Mouse (Mus musculus): ENCODE data around the gene Pald1. TPM values are rescaled to one million over a fixed set of nuclear protein-coding genes. Genes with fewer than 3 reads are reported as not detected.

The Pald1 gene
- polyA plus RNA-seq, 1 experiment, result 36.0 TPM

GRCm38 (mm10) chr10:61380186-61380585 is 3.1 kb downstream of the Pald1 start:
- no peak overlapping the region for H3K27ac ChIP-seq (ENCODE audit: insufficient read depth, low read length)
- H3K9me3 ChIP-seq (replicated peaks; ENCODE audit: control insufficient read depth, insufficient read depth, low read length, poor library complexity, severe bottlenecking), result no peaks in the 10 kb centered on the region
- H3K27me3 ChIP-seq (ENCODE audit: control insufficient read depth, insufficient read depth, low read length, poor library complexity, severe bottlenecking), result no peaks in the 10 kb centered on the region
- no peak overlapping the region for H3K9ac ChIP-seq (ENCODE audit: low read depth, poor library complexity, severe bottlenecking)
- H3K4me1 ChIP-seq (ENCODE audit: control insufficient read depth, insufficient read depth, low read length), result peaks cover 15% of the 10 kb centered on the region
- H3K4me3 ChIP-seq (ENCODE audit: low read depth, low read length), result no peak overlapping the region; the same call in 1 of the 2 replicates
- H3K36me3 ChIP-seq (ENCODE audit: control insufficient read depth, insufficient read depth, low read length, poor library complexity, severe bottlenecking), result no peaks in the 10 kb centered on the region
- TF ChIP-seq CTCF (IDR thresholded peaks at IDR 0.05; ENCODE audit: low read depth, low read length) (no peak), EP300 (IDR thresholded peaks at IDR 0.05; ENCODE audit: insufficient read depth, low read depth, low read length) (no peak)

DNA sequence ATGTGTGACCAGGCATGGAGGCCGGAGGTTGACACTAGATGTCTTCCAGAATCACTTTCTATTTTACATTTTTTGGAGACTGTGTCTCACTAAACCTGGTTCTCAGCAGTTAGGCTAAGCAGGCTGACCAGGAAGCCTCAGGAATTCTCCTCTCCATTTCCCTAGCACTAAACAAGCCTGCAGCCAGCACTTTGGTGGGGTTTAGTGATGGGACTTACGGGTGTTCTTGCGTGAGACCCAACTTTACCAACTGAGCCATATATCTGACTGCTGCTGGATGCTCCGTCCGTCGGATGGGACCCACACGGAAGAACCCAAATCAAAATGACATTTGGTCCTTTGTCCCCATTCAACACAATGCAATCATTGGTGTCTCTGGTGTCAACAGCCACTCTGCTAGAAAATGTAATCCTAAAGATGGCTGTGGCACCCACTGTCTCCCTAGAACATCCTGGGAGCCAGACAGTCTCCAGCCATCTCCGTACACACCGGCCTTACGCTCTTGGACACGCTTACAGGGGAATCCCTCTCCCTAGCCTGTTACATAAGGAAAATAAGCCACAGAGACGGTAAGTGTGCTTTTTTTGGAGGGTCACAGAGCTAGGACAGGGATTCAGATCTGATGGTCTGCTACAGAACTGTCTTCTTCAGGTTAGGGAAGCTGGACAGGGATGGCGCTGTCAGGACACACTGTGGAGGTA is 3.8 kb downstream of the Pald1 start:
- Histone ChIP-seq H3K27me3 (ENCODE audit: control insufficient read depth, insufficient read depth, low read length, poor library complexity, severe bottlenecking) (no peaks in the 10 kb centered on the region), H3K36me3 (ENCODE audit: control insufficient read depth, insufficient read depth, low read length, poor library complexity, severe bottlenecking) (no peaks in the 10 kb centered on the region), H3K9me3 (replicated peaks; ENCODE audit: control insufficient read depth, insufficient read depth, low read length, poor library complexity, severe bottlenecking) (no peaks in the 10 kb centered on the region), H3K4me3 (ENCODE audit: low read depth, low read length) (no peak overlapping the region), H3K4me1 (ENCODE audit: control insufficient read depth, insufficient read depth, low read length) (peaks cover 18% of the 10 kb centered on the region), H3K27ac (ENCODE audit: insufficient read depth, low read length) (no peak overlapping the region), H3K9ac (ENCODE audit: low read depth, poor library complexity, severe bottlenecking) (no peak overlapping the region)
- no peak for TF ChIP-seq POLR2A (IDR thresholded peaks at IDR 0.05; ENCODE audit: insufficient read depth, low read length)
- TF ChIP-seq CTCF (IDR thresholded peaks at IDR 0.05; ENCODE audit: low read depth, low read length), result no peak
- no peak for TF ChIP-seq EP300 (IDR thresholded peaks at IDR 0.05; ENCODE audit: insufficient read depth, low read depth, low read length)

GRCm38 (mm10) chr10:61378698-61379097 is 4.6 kb downstream of the Pald1 start:
- Histone ChIP-seq H3K4me1 (ENCODE audit: control insufficient read depth, insufficient read depth, low read length) (peaks cover 22% of the 10 kb centered on the region), H3K9ac (ENCODE audit: low read depth, poor library complexity, severe bottlenecking) (no peak overlapping the region), H3K27me3 (ENCODE audit: control insufficient read depth, insufficient read depth, low read length, poor library complexity, severe bottlenecking) (no peaks in the 10 kb centered on the region), H3K4me3 (ENCODE audit: low read depth, low read length) (no peak overlapping the region), H3K27ac (ENCODE audit: insufficient read depth, low read length) (no peak overlapping the region), H3K36me3 (ENCODE audit: control insufficient read depth, insufficient read depth, low read length, poor library complexity, severe bottlenecking) (no peaks in the 10 kb centered on the region), H3K9me3 (replicated peaks; ENCODE audit: control insufficient read depth, insufficient read depth, low read length, poor library complexity, severe bottlenecking) (no peaks in the 10 kb centered on the region)
- no peak for TF ChIP-seq EP300 (IDR thresholded peaks at IDR 0.05; ENCODE audit: insufficient read depth, low read depth, low read length)
- TF ChIP-seq CTCF (IDR thresholded peaks at IDR 0.05; ENCODE audit: low read depth, low read length), result no peak
- TF ChIP-seq POLR2A (IDR thresholded peaks at IDR 0.05; ENCODE audit: insufficient read depth, low read length), result no peak

- Histone ChIP-seq H3K9me3 (replicated peaks; ENCODE audit: control insufficient read depth, insufficient read depth, low read length, poor library complexity, severe bottlenecking) (no peaks in the 10 kb centered on the region), H3K27ac (ENCODE audit: insufficient read depth, low read length) (no peak overlapping the region), H3K4me1 (ENCODE audit: control insufficient read depth, insufficient read depth, low read length) (peaks cover 24% of the 10 kb centered on the region), H3K36me3 (ENCODE audit: control insufficient read depth, insufficient read depth, low read length, poor library complexity, severe bottlenecking) (no peaks in the 10 kb centered on the region), H3K4me3 (ENCODE audit: low read depth, low read length) (no peak overlapping the region), H3K27me3 (ENCODE audit: control insufficient read depth, insufficient read depth, low read length, poor library complexity, severe bottlenecking) (no peaks in the 10 kb centered on the region), H3K9ac (ENCODE audit: low read depth, poor library complexity, severe bottlenecking) (no peak overlapping the region)
- no peak for TF ChIP-seq POLR2A (IDR thresholded peaks at IDR 0.05; ENCODE audit: insufficient read depth, low read length)
- no peak for TF ChIP-seq EP300 (IDR thresholded peaks at IDR 0.05; ENCODE audit: insufficient read depth, low read depth, low read length)
- TF ChIP-seq CTCF (IDR thresholded peaks at IDR 0.05; ENCODE audit: low read depth, low read length), result no peak
Observed at GRCm38 (mm10) chr10:61378050-61378449, 5.3 kb downstream of the Pald1 start.

GRCm38 (mm10) chr10:61374771-61375481 is 8.4 kb downstream of the Pald1 start:
- TF ChIP-seq POLR2A (IDR thresholded peaks at IDR 0.05; ENCODE audit: insufficient read depth, low read length) (no peak), CTCF (IDR thresholded peaks at IDR 0.05; ENCODE audit: low read depth, low read length) (no peak), EP300 (IDR thresholded peaks at IDR 0.05; ENCODE audit: insufficient read depth, low read depth, low read length) (no peak)
- Histone ChIP-seq H3K27me3 (ENCODE audit: control insufficient read depth, insufficient read depth, low read length, poor library complexity, severe bottlenecking) (no peaks in the 10 kb centered on the region), H3K4me3 (ENCODE audit: low read depth, low read length) (peak overlapping the region; percentile 11), H3K36me3 (ENCODE audit: control insufficient read depth, insufficient read depth, low read length, poor library complexity, severe bottlenecking) (no peaks in the 10 kb centered on the region), H3K27ac (ENCODE audit: insufficient read depth, low read length) (peak overlapping the region; percentile 52), H3K4me1 (ENCODE audit: control insufficient read depth, insufficient read depth, low read length) (peaks cover 22% of the 10 kb centered on the region), H3K9ac (ENCODE audit: low read depth, poor library complexity, severe bottlenecking) (no peak overlapping the region), H3K9me3 (replicated peaks; ENCODE audit: control insufficient read depth, insufficient read depth, low read length, poor library complexity, severe bottlenecking) (no peaks in the 10 kb centered on the region)

GRCm38 (mm10) chr10:61374076-61374475 is 9.3 kb downstream of the Pald1 start:
- Histone ChIP-seq H3K27me3 (ENCODE audit: control insufficient read depth, insufficient read depth, low read length, poor library complexity, severe bottlenecking) (no peaks in the 10 kb centered on the region), H3K36me3 (ENCODE audit: control insufficient read depth, insufficient read depth, low read length, poor library complexity, severe bottlenecking) (no peaks in the 10 kb centered on the region), H3K4me3 (ENCODE audit: low read depth, low read length) (no peak overlapping the region), H3K4me1 (ENCODE audit: control insufficient read depth, insufficient read depth, low read length) (peaks cover 21% of the 10 kb centered on the region), H3K9me3 (replicated peaks; ENCODE audit: control insufficient read depth, insufficient read depth, low read length, poor library complexity, severe bottlenecking) (no peaks in the 10 kb centered on the region), H3K27ac (ENCODE audit: insufficient read depth, low read length) (no peak overlapping the region; the same call in 1 of the 2 replicates), H3K9ac (ENCODE audit: low read depth, poor library complexity, severe bottlenecking) (no peak overlapping the region)
- TF ChIP-seq EP300 (IDR thresholded peaks at IDR 0.05; ENCODE audit: insufficient read depth, low read depth, low read length), result peak; percentile 67; the same call in 1 of the 2 replicates
- no peak for TF ChIP-seq POLR2A (IDR thresholded peaks at IDR 0.05; ENCODE audit: insufficient read depth, low read length)
- no peak for TF ChIP-seq CTCF (IDR thresholded peaks at IDR 0.05; ENCODE audit: low read depth, low read length)

All from ES-Bruce4 (cell line).